Mouse (Mus musculus) thymus, postnatal 0 days (tissue): ENCODE measurements around the gene Osbpl7. TPM values are rescaled to one million over a fixed set of nuclear protein-coding genes. Genes with fewer than 3 reads are reported as not detected.

Source experiments
- DNase-seq: peaks from one replicate; pipeline ENCODE4 v3.0.0-alpha.2; 2015; ENCODE audit warnings: low spot score
- microRNA-seq: library from miRNA; unstranded; fragments of <30 nt; microRNA quantifications from one replicate; pipeline ENCODE4, GENCODE M21; 2016; ENCODE audit warnings: borderline number of aligned reads
- polyA plus RNA-seq: library from polyadenylated mRNA; unstranded; fragments of >200 nt; fragmentation: Nextera tagmentation; extraction: Ambion mirVana; gene quantifications from 2 replicates; pipeline ENCODE4 v1.2.1, GENCODE M21; 2015

Osbpl7 gene
- polyA plus RNA-seq, 1 experiment from 2014 or later, result 11.6 TPM

DNA sequence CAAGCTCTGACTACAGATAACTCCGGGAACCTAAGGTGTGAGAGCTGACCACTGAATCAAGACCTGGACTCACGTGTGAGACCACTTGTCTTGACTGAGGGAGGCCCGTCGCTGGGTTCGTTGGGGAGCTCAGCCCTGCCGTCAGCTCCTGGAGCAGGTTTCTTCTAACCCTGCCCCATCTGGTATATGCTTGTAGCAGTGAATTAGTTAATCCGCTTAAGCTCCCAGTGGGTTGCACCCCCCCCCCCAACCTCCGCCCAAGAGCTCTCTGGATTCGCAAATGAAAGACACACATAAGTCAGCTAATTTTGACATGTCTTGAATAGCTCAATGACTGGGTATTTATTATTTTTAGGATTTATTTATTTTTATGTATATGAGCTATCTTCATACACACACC, 29.9 kb downstream of the Osbpl7 start:
- DNase-seq, result no peak

DNA sequence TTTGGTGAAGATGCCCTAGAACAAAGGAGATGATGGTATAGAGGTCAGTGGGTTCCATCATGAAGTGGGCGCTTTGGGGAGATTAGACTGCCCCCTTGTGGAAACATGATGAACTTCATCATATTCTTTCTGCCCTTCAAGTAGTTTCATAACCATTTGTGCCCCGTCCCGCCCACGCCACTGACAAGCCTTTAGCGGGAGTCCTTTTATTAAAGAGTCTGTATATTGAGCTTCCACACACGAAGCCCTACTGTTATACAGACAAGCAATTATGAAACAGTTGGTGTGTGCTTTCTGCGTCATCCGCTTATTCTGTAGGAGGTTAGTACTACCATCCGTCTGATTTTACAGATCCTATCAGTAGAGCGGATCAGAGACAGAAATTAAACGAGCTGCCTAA, 32.5 kb downstream of the Osbpl7 start:
- DNase-seq, result peak; percentile 58

DNA sequence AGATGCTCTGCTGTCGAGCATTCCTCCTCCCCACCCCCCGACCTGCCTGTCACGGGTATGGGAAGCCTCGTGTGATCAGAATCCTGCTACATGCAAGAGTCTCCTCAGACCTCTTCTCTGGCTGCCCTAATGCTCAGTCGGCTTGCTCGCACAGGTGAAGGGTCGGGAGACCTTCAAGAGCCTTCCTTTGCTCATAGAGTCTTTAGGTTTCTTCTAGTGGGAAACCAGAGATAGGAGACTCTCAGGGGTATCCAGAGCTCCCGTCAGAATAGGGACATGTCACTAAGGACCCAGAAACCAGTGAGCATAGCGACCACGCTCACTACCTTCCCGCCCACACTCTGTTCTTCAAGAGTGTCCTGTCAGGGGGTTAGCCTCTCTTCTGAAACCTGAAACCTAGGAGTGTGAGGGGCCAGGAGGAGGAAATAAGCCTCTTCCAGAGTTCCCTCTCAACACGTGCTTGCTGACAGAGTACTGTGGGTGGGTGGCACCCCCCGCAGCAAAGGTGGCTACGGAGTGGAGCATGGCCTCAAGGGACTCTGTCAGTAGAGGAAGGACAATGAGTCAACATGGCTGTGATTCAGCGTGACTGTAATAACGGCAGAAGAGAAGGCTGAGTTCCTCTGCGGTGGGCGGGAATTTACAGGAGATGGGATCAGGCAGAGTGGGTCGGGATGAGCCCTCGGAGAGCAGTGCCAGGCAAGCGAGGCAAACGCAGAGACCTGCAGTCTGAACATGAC, 33.1 kb downstream of the Osbpl7 start:
- no peak for DNase-seq

DNA sequence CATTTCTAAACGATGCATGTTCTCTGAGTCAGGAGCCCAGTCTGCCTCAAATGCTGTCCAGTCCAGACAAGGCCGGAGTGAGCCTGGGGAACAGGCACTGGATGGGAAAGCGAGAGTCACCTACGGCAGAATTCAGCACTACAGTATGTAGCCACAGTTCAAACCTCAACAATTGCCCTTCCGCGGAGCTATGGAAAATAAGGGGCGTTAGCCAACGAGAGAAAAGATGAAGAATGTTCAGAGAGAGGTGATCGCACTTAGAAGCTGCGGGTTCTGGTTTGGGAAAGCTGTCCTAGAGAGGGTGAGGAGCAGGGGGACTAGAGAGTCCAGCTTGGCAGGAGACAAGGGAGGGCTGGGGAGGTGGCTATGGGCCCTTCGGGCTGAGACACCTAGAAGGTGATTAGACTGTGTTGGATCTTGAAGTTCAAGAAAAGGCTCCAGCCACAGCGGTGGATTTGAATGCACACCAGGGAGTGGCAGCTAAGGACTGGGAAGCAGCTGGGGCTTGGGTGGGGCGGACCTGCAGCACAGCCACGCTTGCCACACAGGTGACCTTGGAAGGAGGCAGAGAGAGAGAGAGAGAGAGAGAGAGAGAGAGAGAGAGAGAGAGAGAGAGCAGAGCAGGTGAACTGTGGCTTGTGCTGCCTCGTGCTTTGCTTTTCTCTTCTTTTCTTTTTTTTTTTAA, 34.5 kb downstream of the Osbpl7 start:
- DNase-seq, result no peak

DNA sequence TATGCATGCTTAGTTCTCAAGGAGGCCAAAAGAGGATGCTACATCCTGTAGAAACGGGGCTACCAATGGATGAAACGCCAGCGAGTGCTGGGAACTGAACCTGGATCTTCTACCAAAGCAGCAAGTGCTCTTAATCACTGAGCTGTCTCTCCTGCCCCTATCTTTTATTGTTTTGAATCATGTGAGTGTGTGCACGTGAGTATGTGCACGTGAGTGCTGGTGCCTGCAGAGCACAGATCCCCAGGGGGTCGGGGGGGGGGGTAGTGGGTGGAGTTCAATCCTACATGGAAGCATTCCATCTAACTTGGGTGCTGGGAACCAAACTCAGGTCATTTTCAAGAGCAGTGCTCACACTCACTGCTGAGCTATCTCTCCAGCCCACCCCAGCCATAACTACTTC, 35.9 kb downstream of the Osbpl7 start:
- DNase-seq, result no peak

DNA sequence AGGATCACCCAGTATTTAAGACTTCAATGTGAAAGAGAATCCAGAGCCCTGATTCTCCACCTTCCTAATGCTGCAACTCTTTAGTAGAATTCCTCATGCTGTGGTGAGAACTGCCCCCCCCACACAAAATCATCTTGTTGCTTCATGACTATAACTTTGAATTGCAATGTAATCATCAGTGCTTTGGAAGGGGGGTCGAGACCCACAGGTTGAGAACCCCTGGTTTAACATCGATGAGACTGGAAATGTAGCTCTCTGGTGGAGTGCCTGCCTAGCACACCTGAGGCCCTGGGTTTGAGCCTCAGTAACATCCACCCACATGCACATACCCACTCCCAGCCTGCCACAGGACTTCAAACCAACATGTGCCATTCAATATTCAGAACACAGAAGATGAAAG, 44.2 kb downstream of the Osbpl7 start:
- DNase-seq, result no peak

DNA sequence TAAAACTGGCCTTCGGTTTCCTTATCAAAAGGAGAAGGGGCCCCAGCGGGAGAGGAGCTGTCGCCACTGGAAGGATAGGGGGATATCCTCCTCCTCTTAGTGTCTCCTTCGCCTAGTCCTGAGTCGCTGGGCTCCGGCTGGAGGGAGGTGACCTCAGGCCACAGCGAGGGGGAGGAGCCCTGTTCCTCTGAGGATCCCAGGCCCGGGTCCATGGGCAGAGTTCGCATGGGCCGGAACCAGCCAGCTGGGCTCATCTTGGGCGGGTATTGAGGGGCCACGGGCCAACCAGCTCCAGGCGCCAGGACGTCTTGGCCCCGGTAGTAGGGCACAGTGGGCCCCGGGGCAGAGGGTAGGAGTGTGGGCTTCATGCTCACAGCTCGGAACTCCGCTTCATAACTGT, 48.4 kb downstream of the Osbpl7 start:
- DNase-seq, result no peak

DNA sequence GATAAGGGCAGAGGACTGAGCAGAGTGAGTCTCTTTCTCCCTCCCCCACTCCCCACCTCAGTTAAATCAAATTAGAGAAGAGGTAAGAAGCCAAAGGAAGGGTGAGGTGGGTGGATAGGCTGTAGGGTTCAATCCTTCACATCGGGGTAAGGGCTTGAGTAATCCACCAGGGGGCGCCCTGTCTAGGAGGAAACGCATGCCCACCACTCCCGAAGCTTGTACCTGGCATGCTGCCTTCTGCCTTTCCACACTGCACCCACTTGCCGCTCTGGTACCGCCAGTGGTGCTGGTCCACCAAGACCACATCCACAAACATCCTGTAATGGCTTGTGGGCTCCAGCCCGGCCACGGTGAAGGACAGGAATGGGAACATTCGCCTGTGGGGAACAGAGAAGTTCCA, 51.3 kb downstream of the Osbpl7 start:
- DNase-seq, result peak; percentile 76

DNA sequence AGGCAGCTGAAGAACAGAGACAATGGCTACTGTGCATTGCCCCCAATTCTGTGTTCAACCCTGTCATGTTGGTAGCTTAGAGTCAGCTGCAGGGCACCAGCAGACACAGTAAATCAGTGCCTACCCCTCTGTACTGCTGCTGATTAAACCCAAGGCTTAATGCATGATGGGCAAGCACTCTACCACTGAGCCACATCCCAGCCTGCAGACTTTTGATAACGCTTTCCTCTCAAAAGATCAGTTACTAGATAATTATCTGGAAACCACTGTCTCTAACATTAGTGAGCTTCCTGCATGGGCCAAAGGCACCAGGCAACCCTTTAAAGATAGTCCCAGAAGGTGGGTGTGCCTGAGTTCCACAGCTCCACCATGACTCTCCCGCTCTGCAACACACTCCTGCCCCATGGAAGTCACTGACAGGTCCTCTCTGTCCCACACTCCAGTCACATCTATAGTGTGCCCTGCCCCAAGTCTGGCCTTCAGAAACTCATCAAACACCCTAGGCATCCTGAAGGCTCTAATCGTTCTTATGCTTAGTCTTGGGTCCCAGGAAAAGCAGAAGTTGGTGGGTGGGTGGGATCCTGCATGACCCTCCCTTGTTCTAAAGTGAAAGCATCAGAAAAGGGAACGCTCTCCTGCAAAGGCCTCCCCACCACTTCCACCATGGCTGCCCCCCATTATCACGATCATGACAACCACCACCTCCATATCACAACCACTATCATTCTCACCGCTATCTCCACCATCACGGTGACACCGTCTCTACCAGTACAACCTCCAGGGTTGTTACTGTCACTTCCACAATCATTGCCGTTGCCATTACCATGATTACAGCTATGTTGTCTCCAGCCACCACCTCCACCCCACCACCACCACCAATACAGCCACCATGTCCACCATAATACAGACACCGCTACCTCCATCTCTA, 53.0 kb downstream of the Osbpl7 start:
- no peak for DNase-seq

DNA sequence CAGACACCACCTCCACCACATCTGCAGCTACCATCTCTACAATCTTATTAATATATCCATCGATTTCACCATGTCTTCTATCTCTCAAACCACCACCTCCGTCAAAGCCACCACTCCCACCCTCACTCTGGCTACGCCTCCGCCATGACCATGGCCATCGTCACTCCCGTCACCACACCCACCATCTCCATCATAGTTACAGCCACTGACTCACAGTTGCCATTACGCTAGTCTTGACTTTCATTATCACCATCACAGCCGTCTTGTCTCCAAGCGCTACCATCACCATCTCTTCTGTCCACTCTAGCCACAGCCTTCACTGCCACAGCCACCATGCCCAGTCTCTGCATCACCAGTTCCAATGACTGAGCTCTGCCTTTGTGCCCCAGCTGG, 53.7 kb downstream of the Osbpl7 start:
- no peak for DNase-seq

DNA sequence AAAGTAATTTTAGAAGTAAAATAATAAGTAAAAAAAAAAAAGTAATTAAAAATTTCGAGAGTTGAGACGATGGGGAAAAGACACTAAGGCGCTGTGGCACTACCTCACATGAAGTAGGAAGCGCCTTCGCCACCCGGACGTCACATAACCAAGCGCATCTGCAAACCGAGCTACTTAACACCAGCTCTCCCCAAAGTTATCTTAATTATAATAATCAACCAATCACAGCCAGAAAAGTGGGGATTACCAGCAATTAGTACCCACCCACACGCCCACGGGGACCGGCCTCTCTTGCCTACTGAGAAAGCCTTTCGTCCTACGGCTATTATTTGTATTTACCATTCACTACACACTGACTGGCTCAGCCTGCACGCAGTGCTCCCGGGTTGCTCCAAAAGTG, 58.5 kb downstream of the Osbpl7 start:
- DNase-seq, result no peak

DNA sequence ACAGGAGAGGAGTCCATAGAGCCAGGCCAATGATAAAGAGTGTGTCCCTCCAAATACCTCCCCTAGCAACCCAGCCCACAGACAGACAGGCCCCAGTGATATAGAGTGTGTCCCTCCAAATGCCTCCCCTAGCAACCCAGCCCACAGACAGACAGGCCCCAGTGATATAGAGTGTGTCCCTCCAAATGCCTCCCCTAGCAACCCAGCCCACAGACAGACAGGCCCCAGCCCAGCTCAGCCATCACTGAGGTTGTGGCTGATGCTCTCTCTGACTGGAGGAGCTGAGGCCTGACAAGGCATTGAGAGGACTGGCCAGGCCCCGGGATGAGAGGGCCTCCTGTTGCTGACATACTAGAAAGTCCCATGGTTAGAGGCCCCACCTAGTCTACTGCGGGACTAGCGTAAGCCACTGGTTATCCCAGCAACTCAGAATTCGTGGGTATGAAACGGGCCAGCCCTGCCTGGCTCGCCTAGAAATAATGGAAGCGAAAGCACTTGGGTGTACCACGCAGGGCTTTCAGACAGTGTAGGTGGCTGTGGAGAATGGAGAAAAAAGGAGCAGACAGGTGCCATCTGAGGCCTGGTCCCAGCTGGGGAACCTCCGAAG, 62.2 kb downstream of the Osbpl7 start:
- DNase-seq, result no peak

DNA sequence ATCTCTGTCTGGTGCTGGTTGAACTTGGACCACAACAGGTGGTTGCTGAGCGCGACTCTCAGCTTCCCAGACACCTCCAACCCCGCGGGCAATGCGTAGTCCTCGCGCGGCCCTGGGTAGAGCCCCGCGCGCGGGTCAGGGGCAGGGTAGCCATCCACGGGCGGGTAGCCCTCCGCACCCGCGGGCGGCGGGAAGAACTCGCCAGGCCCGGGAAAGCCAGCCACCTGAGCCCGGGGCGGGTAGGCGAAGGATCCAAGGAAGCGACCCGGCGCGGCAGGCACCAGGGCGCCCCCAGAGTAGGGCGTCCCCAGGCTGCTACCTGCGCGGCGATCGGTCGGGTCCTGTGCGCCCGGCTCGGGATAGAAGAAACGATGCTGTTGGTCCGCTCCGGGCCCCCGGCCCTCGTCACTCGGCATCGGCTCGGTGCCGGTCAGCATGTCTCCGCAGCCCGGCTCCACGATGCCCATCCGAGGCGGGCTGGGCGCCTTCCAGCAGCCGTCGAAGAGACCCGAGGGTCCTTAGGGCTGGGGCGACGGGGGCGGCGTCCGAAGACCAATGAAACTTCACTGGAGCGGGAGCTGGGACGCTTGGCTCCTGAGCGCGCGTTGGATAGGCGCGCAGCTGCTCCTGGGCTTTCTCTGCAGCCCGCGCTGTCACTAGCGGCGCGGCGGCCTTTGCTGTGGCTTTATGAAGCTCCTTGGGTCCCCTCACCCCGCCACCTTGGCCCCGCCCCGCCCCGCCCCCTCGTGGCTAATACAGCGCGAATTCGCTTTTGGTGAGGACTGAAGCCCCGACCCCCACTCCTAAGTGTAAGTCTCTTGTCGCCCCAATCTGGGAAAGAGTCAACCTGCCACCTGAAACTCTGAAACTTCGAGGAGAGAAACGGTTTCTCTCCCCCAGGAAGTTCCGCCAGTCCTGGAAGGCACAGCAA, 64.5 kb downstream of the Osbpl7 start, which contains the start of gene Tbx21:
Gene Tbx21 (minus strand): TSS at position 661 of the 931 bp plus-strand sequence.
- DNase-seq, result peak; percentile 55

DNA sequence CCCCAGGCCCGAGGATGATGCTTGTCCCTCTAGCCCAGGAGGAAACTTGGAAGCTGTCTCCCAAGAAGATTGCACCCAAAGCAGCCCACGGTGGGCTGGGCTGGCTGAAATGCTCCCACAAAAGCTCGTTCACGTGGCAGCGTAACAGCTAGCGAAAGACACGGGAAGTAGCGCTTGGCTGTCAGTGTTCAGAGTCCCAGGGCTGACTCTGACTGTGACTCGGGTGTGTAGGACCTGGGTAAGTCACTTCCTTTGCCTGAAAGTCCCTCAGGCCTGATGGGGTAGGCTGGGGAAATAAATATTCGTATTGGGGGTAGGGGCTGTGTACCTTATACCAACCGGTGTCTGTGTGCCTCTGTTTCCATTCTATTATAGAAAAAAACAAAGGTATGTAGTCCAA, 65.4 kb downstream of the Osbpl7 start:
- DNase-seq, result peak; percentile 42

Small RNA genes lying within 50 kb of the gene (microRNA-seq; reads per million reads assigned to microRNA genes)
- 1.2 reads per million for gene Mir8103

Other genes with a start within 250 kb of the Osbpl7 start
- 34.9 and 40.6 TPM in 2 replicates for gene Nfe2l1, start 220.7 kb upstream of the Osbpl7 start, polyA plus RNA-seq
- 55.8 and 60.7 TPM in 2 replicates for gene Copz2, start 200.8 kb upstream of the Osbpl7 start, polyA plus RNA-seq
- gene Cdk5rap3, start 134.1 kb upstream of the Osbpl7 start, polyA plus RNA-seq, result 105 and 116 TPM in 2 replicates
- 1.0 and 1.5 TPM in 2 replicates for gene Prr15l, start 122.5 kb upstream of the Osbpl7 start, polyA plus RNA-seq
- gene Pnpo, start 106.6 kb upstream of the Osbpl7 start, polyA plus RNA-seq, result 39.0 and 39.5 TPM in 2 replicates
- 19.2 and 21.9 TPM in 2 replicates for gene Sp2, start 67.7 kb upstream of the Osbpl7 start, polyA plus RNA-seq
- gene Sp6, start 37.2 kb upstream of the Osbpl7 start, polyA plus RNA-seq, result 1.7 TPM in 2 replicates
- gene Scrn2, start 20.7 kb upstream of the Osbpl7 start, polyA plus RNA-seq, result 23.1 and 25.8 TPM in 2 replicates
- 0.83 and 0.86 TPM in 2 replicates for gene Lrrc46, start 9.2 kb upstream of the Osbpl7 start, polyA plus RNA-seq
- 72.4 and 72.8 TPM in 2 replicates for gene Mrpl10, start 9.1 kb upstream of the Osbpl7 start, polyA plus RNA-seq
- gene Tbx21, start 64.7 kb downstream of the Osbpl7 start, polyA plus RNA-seq, result 1.3 and 1.9 TPM in 2 replicates
- 0.82 and 0.98 TPM in 2 replicates for gene Tbkbp1, start 100.9 kb downstream of the Osbpl7 start, polyA plus RNA-seq
- 37.0 and 39.8 TPM in 2 replicates for gene Kpnb1, start 137.3 kb downstream of the Osbpl7 start, polyA plus RNA-seq
- gene Npepps, start 230.0 kb downstream of the Osbpl7 start, polyA plus RNA-seq, result 57.2 and 64.4 TPM in 2 replicates